Mouse (Mus musculus) heart, postnatal 25 days (tissue): ENCODE results near the gene Vmn2r117. TPM values are rescaled to one million over a fixed set of nuclear protein-coding genes. Genes with fewer than 3 reads are reported as not detected.
"Not testable (repeated sequence)": the region's sequence is repeated elsewhere in the genome, so short reads cannot be mapped to it uniquely, and the experiment has no call there.

Experiments
- DNase-seq: peaks from one replicate; pipeline ENCODE4 v3.0.0; 2022; ENCODE audit warnings: low spot score
- intact Hi-C: fragments of 180-260 bp; cut with DNase I; formaldehyde crosslinking; loops from one replicate; pipeline ENCODE4 v1.15.1; 2025
- total RNA-seq, 2 experiments: library from RNA; stranded (reverse); gene quantifications; 2 replicates each; pipeline ENCODE4 v1.2.3; 2021

The Vmn2r117 gene
- total RNA-seq: not detected

DNA sequence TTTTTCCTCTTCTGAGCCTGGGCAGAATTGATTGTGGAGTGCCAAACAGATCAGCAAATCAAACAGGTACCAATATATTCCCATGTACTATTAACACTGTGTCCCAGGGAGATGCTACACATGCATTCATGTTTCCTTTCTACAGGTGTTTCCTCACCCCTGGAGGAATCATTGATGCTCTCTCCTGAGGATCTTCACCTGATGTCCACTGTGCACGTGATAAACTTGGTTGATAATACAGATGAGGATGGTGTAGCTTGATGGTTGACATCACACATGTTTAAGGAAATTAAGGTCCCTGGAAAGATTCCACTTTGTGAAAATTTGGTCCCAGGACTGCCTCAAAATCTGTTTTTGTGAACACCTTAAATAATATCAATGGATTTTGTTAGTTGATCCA lies at the start of gene Vmn2r117:
TSS of gene Vmn2r117 (minus strand) at position 101 of the 400 bp plus-strand sequence.
- DNase-seq, intact Hi-C loops: not testable (repeated sequence)

DNA sequence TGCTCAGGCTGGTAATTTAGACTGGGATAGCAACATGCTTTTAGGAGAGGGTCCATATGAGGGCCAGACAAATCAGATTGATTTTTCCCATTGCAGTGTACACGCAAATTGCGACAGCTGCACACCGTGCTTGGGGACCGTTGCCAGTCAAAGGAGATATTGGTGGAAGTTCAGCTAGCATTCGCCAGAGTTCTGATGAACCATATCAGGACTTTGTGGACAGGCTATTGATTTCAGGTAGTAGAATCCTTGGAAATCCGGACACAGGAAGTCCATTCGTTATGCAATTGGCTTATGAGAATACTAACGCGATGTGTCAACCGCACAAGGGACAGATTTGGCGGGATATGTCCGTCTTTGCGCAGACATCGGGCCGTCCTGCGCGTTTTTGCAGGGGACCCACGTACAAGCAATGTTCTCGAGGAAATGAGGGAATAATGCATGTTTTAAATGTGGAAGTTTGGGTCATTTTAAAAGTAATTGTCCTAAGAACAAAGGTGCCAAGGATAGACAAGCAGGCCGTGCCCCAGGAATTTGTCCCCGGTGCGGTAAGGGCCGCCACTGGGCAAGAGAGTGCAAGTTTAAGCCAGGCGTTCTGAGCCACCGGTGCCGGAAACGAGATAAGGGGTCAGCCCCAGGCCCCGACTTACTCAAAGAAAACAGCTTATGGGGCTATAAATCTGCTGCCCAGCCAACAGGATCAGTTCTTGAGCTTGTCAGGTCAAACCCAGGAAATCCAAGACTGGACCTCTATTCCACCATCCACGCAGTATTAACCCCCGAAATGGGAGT lies 43.6 kb upstream of the Vmn2r117 start:
- DNase-seq, intact Hi-C loops: not testable (repeated sequence)

GRCm38 (mm10) chr17:23518701-23519423 lies 39.4 kb upstream of the Vmn2r117 start:
- intact Hi-C loops: no loop called here
- no peak for DNase-seq

DNA sequence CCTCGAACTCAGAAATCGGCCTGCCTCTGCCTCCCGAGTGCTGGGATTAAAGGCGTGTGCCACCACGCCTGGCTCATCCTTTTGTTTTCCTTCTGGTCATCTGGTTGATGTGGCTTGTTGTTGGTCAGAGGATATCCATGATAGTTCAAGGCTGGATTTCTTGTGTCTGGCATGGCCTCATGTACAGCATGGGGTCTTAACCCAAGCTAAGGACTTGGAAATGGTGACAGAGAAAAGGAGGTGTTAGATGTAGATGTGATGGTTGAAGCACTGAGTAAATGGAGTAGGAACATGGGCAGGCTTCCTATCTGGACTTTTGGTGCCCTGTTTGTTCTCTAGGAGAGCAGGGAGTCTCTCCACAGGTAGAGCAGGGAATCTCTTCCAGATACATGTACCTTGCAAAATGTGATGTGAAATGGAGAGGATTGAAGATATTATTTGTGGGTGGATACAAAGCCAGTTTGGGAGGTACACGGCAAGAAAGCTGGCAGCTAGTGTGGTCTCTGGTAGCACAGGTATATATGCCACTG lies 46.3 kb downstream of the Vmn2r117 start:
- intact Hi-C loops: loop anchor here (1.0 to 5.0 kb wide), 2 partner anchors 80 to 141 kb away; no protein-coding TSS in a partner anchor
- no peak for DNase-seq

Other genes starting within 250 kb of the Vmn2r117 start
- gene Vmn2r114, start 167.2 kb downstream of the Vmn2r117 start, total RNA-seq: not detected
- not detected for gene Vmn2r115, start 136.0 kb downstream of the Vmn2r117 start, total RNA-seq
- gene Vmn2r116, start 95.1 kb downstream of the Vmn2r117 start, total RNA-seq: not detected
- 1 to 10 TPM; 4.7 to 6.2 TPM for gene Zfp213, start 84.5 kb upstream of the Vmn2r117 start, total RNA-seq
- gene Zfp13, start 119.8 kb upstream of the Vmn2r117 start, total RNA-seq: 1 to 10 TPM; 3.4 to 4.8 TPM
- not detected for gene Zscan10, start 121.2 kb upstream of the Vmn2r117 start, total RNA-seq
- under 1 TPM; 0.06 to 0.08 TPM for gene Mmp25, start 165.6 kb upstream of the Vmn2r117 start, total RNA-seq
- not detected for gene Bicdl2, start 180.8 kb upstream of the Vmn2r117 start, total RNA-seq
- gene Hcfc1r1, start 193.9 kb upstream of the Vmn2r117 start, total RNA-seq: 100 to 1,000 TPM; 193 to 207 TPM
- 10 to 100 TPM; 12.2 to 12.3 TPM for gene Thoc6, start 194.2 kb upstream of the Vmn2r117 start, total RNA-seq
- gene Tnfrsf12a, start 197.8 kb upstream of the Vmn2r117 start, total RNA-seq: 100 to 1,000 TPM in 1 of 2 experiments, 10 to 100 TPM in 1; 79.9 to 111 TPM
- not detected for gene Cldn6, start 199.6 kb upstream of the Vmn2r117 start, total RNA-seq
- gene Cldn9, start 204.3 kb upstream of the Vmn2r117 start, total RNA-seq: not detected
- gene 1520401A03Rik, start 243.1 kb upstream of the Vmn2r117 start, total RNA-seq: not detected
- 1 to 10 TPM; 1.4 to 1.5 TPM for gene Pkmyt1, start 246.6 kb upstream of the Vmn2r117 start, total RNA-seq